Mouse (Mus musculus): ENCODE measurements around the gene Arhgap9.

DNA sequence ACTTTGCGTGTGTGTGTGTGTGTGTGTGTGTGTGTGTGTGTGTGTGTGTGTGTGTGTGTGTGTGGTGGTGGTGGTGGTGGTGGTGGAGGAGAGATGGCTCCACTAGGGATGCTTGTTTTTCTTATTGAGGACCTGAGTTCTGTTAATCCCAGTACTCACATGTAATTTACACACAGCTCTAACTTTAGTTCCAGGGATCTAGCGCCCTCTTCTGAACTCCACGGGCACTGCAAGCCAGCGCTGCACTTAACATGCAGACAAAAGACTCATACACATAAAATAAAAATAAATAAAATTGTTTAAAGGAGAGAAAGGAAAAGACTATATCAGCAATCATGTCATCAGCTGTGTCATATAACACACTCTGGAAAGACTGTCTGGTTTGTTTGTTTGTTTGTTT, 27.2 kb downstream of the Arhgap9 start:
- TF ChIP-seq CTCF (IDR thresholded peaks at IDR 0.05; ENCODE audit: extremely low read depth, insufficient read length, insufficient replicate concordance, low read depth, low read length) (no peak), POLR2A (IDR thresholded peaks at IDR 0.05; ENCODE audit: low read depth, low read length) (no peak)

All from small intestine, adult 2 months (tissue).